Mouse (Mus musculus): ENCODE measurements around the gene Lsm2.

DNA sequence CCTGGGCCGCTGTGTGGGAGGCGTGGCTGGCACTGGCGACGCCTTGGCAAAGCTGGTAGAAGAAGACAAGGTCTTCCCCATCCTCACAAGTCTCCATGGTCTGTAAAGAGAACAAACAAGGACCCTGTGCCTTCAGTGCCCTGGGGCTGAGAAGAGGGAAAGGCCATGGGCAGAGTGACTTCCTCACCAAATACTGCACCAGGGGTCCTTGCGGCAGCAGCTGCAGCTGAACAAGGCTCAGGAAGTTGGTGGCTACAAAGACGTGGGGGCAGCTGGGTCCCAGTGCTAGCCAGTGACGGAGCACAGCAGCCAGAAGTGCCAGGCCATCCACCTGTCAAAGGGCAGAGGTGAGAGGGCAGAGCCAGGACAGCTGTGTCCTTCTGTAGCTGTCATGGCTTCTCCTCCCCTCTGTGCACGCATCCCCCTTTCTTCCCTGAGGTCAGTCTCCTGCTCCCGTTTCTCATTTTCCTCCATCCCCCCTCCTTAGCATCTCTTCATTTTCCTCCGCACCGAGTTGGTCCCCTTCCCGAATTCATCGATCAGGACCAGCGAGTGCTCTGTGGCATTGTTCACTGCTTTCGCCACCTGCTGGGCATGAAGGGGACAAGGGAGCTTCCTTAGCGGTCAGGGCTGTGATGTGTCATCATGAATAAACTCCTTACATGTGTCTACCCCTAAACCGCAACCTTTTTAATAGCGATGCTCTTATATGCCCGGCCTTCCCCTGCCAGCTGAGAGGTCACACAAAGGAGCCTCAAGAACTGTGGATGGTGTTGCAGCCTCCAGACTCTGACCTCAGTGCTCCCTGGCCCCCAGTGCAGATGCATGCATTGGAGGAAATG lies 48.2 kb downstream of the Lsm2 start:
- TF ChIP-seq POLR2A (IDR thresholded peaks at IDR 0.05; ENCODE audit: low read depth, low read length) (no peak), CTCF (conservative IDR thresholded peaks at IDR 0.05; ENCODE audit: insufficient read depth, insufficient read length, low read depth, low read length) (peak; percentile 71)

All from kidney, adult 2 months (tissue).